Mouse (Mus musculus) neural tube, embryonic 11.5 days (tissue): Measurements from ENCODE around the gene Areg. TPM values are rescaled to one million over a fixed set of nuclear protein-coding genes. Genes with fewer than 3 reads are reported as not detected.

Experiments
- polyA plus RNA-seq: library from polyadenylated mRNA; unstranded; fragments of >200 nt; fragmentation: Nextera tagmentation; extraction: Ambion mirVana; gene quantifications from 2 replicates; pipeline ENCODE4 v1.2.1, GENCODE M21; 2014

The Areg gene
- polyA plus RNA-seq, 1 experiment from 2014 or later = 0.32 TPM

Other genes with a start within 250 kb of the Areg start
- not detected in 2 replicates for gene Cxcl1, start 248.4 kb upstream of the Areg start, polyA plus RNA-seq
- gene Cxcl2, start 235.7 kb upstream of the Areg start, polyA plus RNA-seq = not detected in 2 replicates
- 87.7 and 93.3 TPM in 2 replicates for gene Mthfd2l, start 208.5 kb upstream of the Areg start, polyA plus RNA-seq
- 0.25 and 0.27 TPM in 2 replicates for gene Epgn, start 112.1 kb upstream of the Areg start, polyA plus RNA-seq
- gene Ereg, start 65.0 kb upstream of the Areg start, polyA plus RNA-seq = not detected in 2 replicates